Mouse (Mus musculus) large intestine, adult 2 months (tissue): ENCODE measurements around the gene Ppp6r2. TPM values are rescaled to one million over a fixed set of nuclear protein-coding genes. Genes with fewer than 3 reads are reported as not detected.

Experiments
- DNase-seq: peaks from one replicate; pipeline ENCODE4 v3.0.0-alpha.2; 2012; ENCODE audit warnings: low read depth, low spot score
- WGBS: fragments of 180-500 bp; shearing (Covaris S2); methylation state at CpG from one replicate; pipeline ENCODE4 v1.1.7; 2018; 5-methylcytosine and 5-hydroxymethylcytosine counted together
- polyA plus RNA-seq: library from polyadenylated mRNA; depleted of rRNA; stranded (reverse); fragments of >200 nt; gene quantifications from 2 replicates; pipeline ENCODE4 v1.2.3, GENCODE M21; 2012; rRNA removed

The Ppp6r2 gene
- polyA plus RNA-seq: 41.0 and 86.0 TPM in 2 replicates

GRCm38 (mm10) chr15:89210915-89211715 lies at the start of gene Ppp6r2:
Gene Ppp6r2 (plus strand): TSS chr15:89211553.
- no peak for DNase-seq
- 2% methylated on average over 54 of the region's 73 CpGs for WGBS

- WGBS: 93% methylated on average over 12 of the region's 12 CpGs
- no peak for DNase-seq
Observed at GRCm38 (mm10) chr15:89165478-89165877, 45.9 kb upstream of the Ppp6r2 start.

DNA sequence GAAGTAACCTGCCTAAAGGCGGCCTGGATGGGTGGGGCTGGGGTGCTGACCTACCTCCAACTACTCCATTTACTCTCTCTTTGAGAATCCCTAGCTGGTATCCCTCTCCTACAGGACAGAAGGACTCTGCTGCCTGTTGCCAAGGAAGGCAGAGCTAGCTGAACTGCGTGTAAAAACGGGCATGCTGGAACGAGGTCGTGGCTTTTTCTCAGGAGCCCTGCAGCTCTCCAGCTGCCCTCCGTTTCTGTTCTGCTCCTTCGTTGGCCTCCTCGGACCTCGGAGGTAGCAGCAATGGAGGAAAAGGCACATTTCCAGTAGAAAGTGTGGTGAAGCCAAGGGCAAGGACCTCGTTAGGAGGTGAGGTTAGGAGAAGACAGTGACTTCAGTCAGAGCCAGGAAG lies 42.4 kb upstream of the Ppp6r2 start:
- 63% methylated on average over 10 of the region's 10 CpGs for WGBS
- no peak for DNase-seq

DNA sequence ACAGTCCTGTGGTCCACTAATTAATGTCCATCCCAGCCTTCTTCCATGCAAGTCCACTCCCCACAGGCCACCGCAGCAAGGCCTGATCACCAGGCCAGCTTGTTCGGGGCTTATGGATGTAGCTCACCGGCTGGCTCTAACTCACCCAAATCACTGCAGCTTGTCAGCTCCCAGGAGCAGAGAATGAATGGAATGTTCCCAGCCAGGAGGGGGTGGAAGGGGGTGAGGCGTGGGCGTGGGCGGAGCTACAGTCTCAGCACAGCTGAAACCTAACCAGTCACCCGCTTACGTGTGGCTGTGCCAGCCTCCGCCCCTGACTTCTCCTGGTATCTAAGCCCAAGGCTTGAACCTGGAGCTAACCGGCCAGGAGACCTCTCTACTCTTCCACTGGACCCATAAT lies 41.9 kb upstream of the Ppp6r2 start:
- 27% methylated on average over 10 of the region's 10 CpGs for WGBS

GRCm38 (mm10) chr15:89170102-89170501 lies 41.3 kb upstream of the Ppp6r2 start:
- WGBS: 18% methylated on average over 3 of the region's 3 CpGs
- DNase-seq: no peak

More for the DNA sequence above, 41.9 kb upstream of the Ppp6r2 start:
- no peak for DNase-seq

DNA sequence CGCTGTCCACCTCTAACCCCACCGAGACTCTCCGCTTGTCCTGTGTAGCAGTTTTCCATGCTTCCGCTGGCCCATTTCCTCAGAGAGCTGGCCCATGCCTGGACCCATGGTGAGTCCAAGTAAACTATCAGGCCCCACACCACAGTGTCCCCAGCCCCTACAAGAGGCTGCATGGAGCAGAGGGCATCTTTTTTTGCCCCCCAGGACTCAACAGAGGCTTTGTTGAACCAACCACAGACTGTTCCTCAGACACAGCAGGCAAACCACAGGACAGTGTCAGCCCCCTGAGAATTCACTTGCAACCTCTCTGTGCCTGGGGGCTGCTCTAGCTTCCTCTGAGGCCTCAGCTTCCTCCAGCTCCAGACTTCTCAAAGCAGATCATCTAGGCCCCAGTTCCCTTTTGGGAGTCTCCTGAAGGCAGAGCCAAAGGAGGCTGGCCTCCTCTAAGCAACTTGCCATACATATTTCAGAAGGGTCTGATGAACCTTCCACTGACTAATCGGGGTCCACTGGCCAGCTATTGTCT lies 39.8 kb upstream of the Ppp6r2 start:
- no peak for DNase-seq
- WGBS: 89% methylated on average over 5 of the region's 5 CpGs

DNA sequence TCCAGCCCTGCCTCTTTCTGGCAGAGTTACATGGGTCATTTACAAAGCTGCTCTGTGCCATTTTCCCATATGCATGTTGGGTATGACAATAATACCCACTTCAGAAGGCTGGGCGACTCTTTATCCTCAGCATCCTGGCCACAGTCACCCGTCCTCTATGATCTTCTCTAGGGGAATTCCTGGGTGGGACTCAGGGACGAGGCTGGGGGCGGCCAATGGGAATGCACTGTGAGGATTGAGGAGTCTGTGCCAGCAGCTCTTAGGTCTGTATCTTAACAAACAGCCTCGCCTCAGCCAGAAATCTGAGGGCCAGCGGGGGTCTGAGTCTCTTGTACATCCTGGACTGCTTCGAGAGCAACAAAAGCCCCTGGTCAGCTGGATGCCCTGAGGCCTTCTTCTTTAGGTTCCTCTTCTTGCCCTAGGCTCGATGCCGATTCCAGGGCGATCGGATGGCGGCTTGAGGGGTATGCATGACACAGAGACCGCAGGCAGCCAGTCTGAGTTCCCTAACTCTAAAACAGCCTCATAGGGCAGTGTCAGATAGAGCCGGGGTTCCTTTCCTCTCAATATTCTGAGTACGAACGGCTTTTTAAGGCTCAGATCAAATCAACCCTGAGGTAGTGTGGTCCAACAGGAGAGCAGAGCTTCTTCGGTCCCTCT lies 38.9 kb upstream of the Ppp6r2 start:
- 55% methylated on average over 17 of the region's 17 CpGs for WGBS
- no peak for DNase-seq

GRCm38 (mm10) chr15:89173024-89173905 lies 38.1 kb upstream of the Ppp6r2 start:
- WGBS: under 1% methylated on average over 65 of the region's 65 CpGs
- DNase-seq: no peak

- DNase-seq: no peak
- 3% methylated on average over 15 of the region's 15 CpGs for WGBS
Observed at GRCm38 (mm10) chr15:89173906-89174214, 37.5 kb upstream of the Ppp6r2 start.

DNA sequence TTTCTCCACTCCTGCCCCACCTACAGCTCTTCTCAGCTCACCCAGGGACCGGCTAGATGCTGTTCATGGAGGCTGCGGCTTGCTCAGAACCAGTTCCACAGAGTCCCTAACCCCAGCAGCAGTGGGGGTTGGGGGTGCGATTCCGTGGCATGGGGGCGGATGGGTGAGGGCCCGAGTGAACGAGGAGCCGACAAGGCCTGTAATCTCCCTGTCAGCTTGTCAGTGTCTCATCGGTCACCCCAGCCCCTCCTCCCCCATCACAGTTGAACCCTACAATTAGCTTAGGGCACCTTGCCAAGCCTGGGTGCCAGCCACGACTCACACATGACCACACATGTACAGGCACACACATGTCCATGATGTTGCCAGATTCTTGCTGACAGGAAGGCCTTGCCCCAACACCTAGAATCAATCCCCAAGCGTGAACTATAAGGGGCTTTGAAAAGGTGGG lies 36.4 kb upstream of the Ppp6r2 start:
- no peak for DNase-seq

DNA sequence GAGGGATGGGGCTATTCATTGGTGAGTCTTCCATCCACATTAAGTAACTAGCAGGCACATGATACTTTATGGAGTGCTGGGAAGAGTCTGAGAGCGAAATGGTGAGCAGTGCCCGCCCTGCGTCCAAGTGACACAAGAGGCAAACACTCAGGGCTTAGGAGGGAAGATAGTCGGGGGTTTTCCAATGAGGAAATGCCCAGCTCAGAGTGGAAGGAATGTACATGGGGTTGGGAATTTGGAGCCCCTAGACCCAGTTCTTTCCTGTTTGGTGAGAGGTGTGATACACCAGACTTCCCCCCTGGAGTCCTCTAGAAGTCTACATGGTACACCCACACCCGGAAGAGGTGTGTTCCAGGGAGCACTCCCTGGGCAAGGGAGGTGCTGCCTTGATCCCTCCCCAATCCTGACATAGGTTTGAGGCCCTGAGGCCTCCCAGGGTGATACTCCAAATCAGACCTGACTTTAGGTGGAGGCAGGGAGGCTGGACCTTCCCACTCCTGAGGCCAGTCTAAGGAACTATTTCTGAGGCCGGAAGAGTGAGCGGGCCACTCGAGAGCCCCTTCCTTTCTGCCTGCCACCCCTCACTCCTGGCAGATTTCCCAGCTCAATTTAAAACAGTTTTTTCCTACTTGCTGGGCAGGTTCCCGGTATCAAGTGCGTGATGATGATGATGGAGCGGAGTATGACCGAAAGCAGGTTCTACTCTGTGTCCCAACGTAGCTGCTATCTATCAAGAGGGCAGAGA lies 35.8 kb upstream of the Ppp6r2 start:
- no peak for DNase-seq
- WGBS: 43% methylated on average over 13 of the region's 13 CpGs

More for the DNA sequence above, 36.4 kb upstream of the Ppp6r2 start:
- WGBS: 50% methylated on average over 11 of the region's 11 CpGs

DNA sequence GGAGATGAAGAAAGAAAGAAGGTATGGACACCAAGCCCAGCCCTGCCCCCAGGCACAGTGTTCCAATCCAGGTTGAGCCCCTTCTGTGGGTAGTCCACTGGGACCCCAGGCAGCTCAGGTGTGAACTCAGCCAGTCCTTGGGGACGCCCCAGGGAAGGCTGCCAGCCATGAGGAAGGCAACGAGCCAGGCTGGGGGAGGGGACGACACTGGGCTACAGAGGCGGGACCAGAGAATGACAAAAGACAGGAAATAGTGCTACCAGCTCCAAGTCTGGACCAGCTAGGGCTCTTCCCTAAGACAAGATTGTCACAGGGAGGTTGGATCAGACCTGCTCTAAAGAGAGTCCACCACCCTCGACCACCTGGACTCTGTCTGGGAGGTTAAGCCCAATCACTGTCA lies 34.2 kb upstream of the Ppp6r2 start:
- no peak for DNase-seq
- 0% methylated on average over 5 of the region's 5 CpGs for WGBS

- no peak for DNase-seq
- WGBS: 26% methylated on average over 4 of the region's 4 CpGs
Observed at GRCm38 (mm10) chr15:89177576-89178259, 33.6 kb upstream of the Ppp6r2 start.

DNA sequence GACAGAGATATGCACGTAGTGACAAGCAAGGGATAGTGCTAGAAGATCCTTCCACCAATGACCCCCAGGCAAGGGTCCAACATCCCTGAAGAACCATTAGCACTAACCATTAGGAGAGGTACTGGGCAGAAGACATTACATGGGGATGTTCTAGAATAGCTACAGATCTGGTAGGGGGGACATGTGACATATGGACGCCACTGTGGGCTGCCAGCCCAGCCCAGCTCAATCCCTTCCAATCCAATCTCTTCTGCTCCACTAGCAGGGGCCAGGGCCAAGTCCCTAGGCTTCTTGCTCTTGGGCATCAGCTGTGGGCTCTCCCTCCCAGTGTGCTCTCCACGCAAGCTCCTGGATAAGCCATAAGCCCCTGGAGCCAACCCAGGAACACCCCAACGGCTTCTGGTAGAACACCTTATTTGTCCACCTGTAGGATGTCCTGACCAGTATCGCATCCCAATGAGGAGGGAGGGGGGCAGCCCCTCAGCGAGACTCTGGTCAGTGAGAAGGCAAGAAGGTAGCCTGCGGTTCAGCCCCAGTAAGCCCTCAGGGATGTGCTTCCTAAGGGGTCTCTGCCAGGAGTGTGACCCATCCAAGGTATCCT lies 33.0 kb upstream of the Ppp6r2 start:
- 27% methylated on average over 7 of the region's 7 CpGs for WGBS
- no peak for DNase-seq

DNA sequence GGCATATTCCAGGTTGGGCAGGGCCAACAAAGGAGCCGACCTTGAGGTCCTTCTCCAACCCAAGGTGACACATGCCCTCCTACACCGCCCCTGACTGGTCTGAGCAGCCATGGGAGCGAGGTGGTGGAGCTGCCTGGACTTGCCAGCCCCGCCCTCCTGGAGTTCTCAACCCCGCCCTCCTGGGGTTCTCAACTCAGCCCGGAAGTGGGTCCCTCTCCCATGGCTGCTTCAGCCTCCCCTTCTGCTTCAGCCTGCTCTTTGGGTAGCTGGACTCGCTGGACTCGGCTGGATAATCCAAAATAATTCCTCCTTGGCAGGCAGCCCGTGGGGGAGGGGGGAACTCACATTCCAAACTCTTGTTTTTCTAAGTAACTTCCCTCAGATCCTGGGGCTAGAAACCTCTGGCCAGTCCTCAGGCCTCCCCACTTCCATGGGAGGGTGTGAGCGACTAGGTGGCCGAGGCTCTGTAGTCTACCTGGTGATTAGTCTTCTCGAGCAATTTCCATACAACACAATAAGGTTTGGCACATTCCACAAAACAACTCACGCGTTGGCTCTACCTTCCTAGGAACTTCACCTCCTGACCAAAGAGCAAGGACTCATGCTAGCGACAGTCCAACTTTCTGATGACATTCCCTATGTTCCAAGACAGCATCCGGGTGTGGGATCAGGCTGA lies 32.3 kb upstream of the Ppp6r2 start:
- WGBS: 4% methylated on average over 16 of the region's 16 CpGs
- no peak for DNase-seq

GRCm38 (mm10) chr15:89179630-89179964 lies 31.8 kb upstream of the Ppp6r2 start:
- no peak for DNase-seq

GRCm38 (mm10) chr15:89180081-89180541 lies 31.2 kb upstream of the Ppp6r2 start:
- DNase-seq: no peak
- under 1% methylated on average over 26 of the region's 26 CpGs for WGBS

More at GRCm38 (mm10) chr15:89179630-89179964, 31.8 kb upstream of the Ppp6r2 start:
- 3% methylated on average over 6 of the region's 6 CpGs for WGBS
